Mouse (Mus musculus): Measurements from ENCODE around the gene Mgea5. TPM values are rescaled to one million over a fixed set of nuclear protein-coding genes. Genes with fewer than 3 reads are reported as not detected.
"Not testable (repeated sequence)": the region's sequence is repeated elsewhere in the genome, so short reads cannot be mapped to it uniquely, and the experiment has no call there.

Mgea5 gene
- total RNA-seq (2021): 100 to 1,000 TPM; 158 to 165 TPM
- long read RNA-seq, experiment 1, full-length matches to known transcripts: 54 of 75 reads
- long read RNA-seq, experiment 1, partial matches to known transcripts: 11 of 75 reads
- long read RNA-seq, experiment 1, other reads (novel, unspliced or antisense): 10 of 75 reads
- long read RNA-seq, experiment 2, full-length matches to known transcripts: 27 of 45 reads
- long read RNA-seq, experiment 2, partial matches to known transcripts: 16 of 45 reads
- long read RNA-seq, experiment 2, other reads (novel, unspliced or antisense): 2 of 45 reads

GRCm38 (mm10) chr19:45783181-45783932 lies at the start of gene Mgea5:
Gene Mgea5, minus strand, starts transcription at chr19:45783837.
- peak; percentile 98 for DNase-seq (ENCODE audit: low spot score in 2 of 2)

- no peak for DNase-seq (ENCODE audit: low spot score in 2 of 2)
Observed at GRCm38 (mm10) chr19:45830679-45831078, 47.0 kb upstream of the Mgea5 start.

- no peak for DNase-seq (ENCODE audit: low spot score in 2 of 2)
Observed at GRCm38 (mm10) chr19:45827736-45828135, 44.1 kb upstream of the Mgea5 start.

- DNase-seq (ENCODE audit: low spot score in 2 of 2): no peak
Observed at GRCm38 (mm10) chr19:45827125-45827524, 43.5 kb upstream of the Mgea5 start.

- no peak for DNase-seq (ENCODE audit: low spot score in 2 of 2)
Observed at GRCm38 (mm10) chr19:45826146-45826545, 42.5 kb upstream of the Mgea5 start.

- DNase-seq (ENCODE audit: low spot score in 2 of 2): no peak
Observed at GRCm38 (mm10) chr19:45821832-45822231, 38.2 kb upstream of the Mgea5 start.

GRCm38 (mm10) chr19:45817816-45818490 lies 34.3 kb upstream of the Mgea5 start:
- DNase-seq (ENCODE audit: low spot score in 2 of 2): peak; percentile 53 to 63

- DNase-seq (ENCODE audit: low spot score in 2 of 2): no peak
Observed at GRCm38 (mm10) chr19:45816727-45817126, 33.1 kb upstream of the Mgea5 start.

GRCm38 (mm10) chr19:45815831-45816405 lies 32.3 kb upstream of the Mgea5 start, which contains the start of gene Kcnip2:
Gene Kcnip2, minus strand, starts transcription at chr19:45816061.
- peak; percentile 48 to 69 for DNase-seq (ENCODE audit: low spot score in 2 of 2)

GRCm38 (mm10) chr19:45815170-45815569 lies 31.5 kb upstream of the Mgea5 start:
- DNase-seq (ENCODE audit: low spot score in 2 of 2): peak in 1 of 2 experiments; percentile 28

- DNase-seq (ENCODE audit: low spot score in 2 of 2): no peak
Observed at GRCm38 (mm10) chr19:45813801-45814200, 30.2 kb upstream of the Mgea5 start.

GRCm38 (mm10) chr19:45813263-45813662 lies 29.6 kb upstream of the Mgea5 start:
- DNase-seq (ENCODE audit: low spot score in 2 of 2): peak; percentile 90 to 98

- no peak for DNase-seq (ENCODE audit: low spot score in 2 of 2)
Observed at GRCm38 (mm10) chr19:45812673-45813252, 29.1 kb upstream of the Mgea5 start.

GRCm38 (mm10) chr19:45812115-45812514 lies 28.5 kb upstream of the Mgea5 start:
- DNase-seq (ENCODE audit: low spot score in 2 of 2): no peak

- no peak for DNase-seq (ENCODE audit: low spot score in 2 of 2)
Observed at GRCm38 (mm10) chr19:45811028-45811674, 27.5 kb upstream of the Mgea5 start.

GRCm38 (mm10) chr19:45807732-45808131 lies 24.1 kb upstream of the Mgea5 start:
- DNase-seq (ENCODE audit: low spot score in 2 of 2): no peak

- DNase-seq (ENCODE audit: low spot score in 2 of 2): not testable (repeated sequence)
Observed at GRCm38 (mm10) chr19:45805817-45806216, 22.2 kb upstream of the Mgea5 start.

- no peak for DNase-seq (ENCODE audit: low spot score in 2 of 2)
Observed at GRCm38 (mm10) chr19:45804593-45805368, 21.1 kb upstream of the Mgea5 start.

- DNase-seq (ENCODE audit: low spot score in 2 of 2): no peak
Observed at GRCm38 (mm10) chr19:45803408-45803807, 19.8 kb upstream of the Mgea5 start.

- DNase-seq (ENCODE audit: low spot score in 2 of 2): no peak
Observed at GRCm38 (mm10) chr19:45802702-45803101, 19.1 kb upstream of the Mgea5 start.
